Mouse (Mus musculus): ENCODE measurements at regions not wholly inside any gene's neighbourhood (a gene's known extent, or its start where the extent isn't known, plus 50 kb on each side); places are given as distances from the start of the nearest gene placed in this dataset.
"Not testable (repeated sequence)": the region's sequence is repeated elsewhere in the genome, so short reads cannot be mapped to it uniquely, and the experiment has no call there.

GRCm38 (mm10) chr4:145774241-145774761, 94.3 kb upstream of the Zfp986 start:
- ATAC-seq (replicated peaks; ENCODE audit: low FRiP score, low TSS enrichment, poor library complexity, severe bottlenecking), result peak; percentile 82

- not testable (repeated sequence) for ATAC-seq (replicated peaks; ENCODE audit: low FRiP score, low TSS enrichment, poor library complexity, severe bottlenecking)
These were observed 93.7 kb upstream of the Zfp986 start for GRCm38 (mm10) chr4:145774884-145775283.

GRCm38 (mm10) chr4:145776531-145776930, 92.1 kb upstream of the Zfp986 start:
- not testable (repeated sequence) for ATAC-seq (replicated peaks; ENCODE audit: low FRiP score, low TSS enrichment, poor library complexity, severe bottlenecking)

- ATAC-seq (replicated peaks; ENCODE audit: low FRiP score, low TSS enrichment, poor library complexity, severe bottlenecking), result peak; percentile 94
These were observed 87.2 kb upstream of the Zfp986 start for GRCm38 (mm10) chr4:145781281-145781896.

GRCm38 (mm10) chr4:145814674-145815073, 53.9 kb upstream of the Zfp986 start:
- ATAC-seq (replicated peaks; ENCODE audit: low FRiP score, low TSS enrichment, poor library complexity, severe bottlenecking), result peak; percentile 46; the same call in 1 of the 2 replicates

Measured in megakaryocyte-erythroid progenitor cell, adult 5-6 weeks (primary cell).